Mouse (Mus musculus) right cerebral cortex, adult 18-20 months (tissue): Measurements from ENCODE around the gene Tmem87a.

Experiments used
- DNase-seq: peaks from one replicate; pipeline ENCODE4 v3.0.0; 2022; ENCODE audit warnings: mixed read lengths

The Tmem87a gene

DNA sequence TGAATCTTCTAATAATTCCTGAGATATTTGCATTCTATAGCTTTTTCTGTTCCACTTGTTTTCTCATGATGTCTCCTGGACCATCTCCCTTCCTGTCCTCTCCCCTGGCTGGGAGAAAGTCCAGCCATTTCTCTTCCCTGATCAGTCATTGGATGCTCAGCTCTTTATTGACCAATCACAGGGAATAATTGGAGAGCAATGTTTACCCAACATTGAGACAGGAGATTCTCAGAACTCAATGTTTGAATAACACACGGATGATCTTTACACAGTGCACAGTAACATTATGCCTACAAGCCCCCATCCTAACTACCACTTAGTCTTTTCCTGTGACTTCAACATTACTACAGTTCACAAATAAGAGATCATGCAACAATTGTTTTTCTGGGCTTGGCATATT is 43.5 kb downstream of the Tmem87a start:
- no peak for DNase-seq

DNA sequence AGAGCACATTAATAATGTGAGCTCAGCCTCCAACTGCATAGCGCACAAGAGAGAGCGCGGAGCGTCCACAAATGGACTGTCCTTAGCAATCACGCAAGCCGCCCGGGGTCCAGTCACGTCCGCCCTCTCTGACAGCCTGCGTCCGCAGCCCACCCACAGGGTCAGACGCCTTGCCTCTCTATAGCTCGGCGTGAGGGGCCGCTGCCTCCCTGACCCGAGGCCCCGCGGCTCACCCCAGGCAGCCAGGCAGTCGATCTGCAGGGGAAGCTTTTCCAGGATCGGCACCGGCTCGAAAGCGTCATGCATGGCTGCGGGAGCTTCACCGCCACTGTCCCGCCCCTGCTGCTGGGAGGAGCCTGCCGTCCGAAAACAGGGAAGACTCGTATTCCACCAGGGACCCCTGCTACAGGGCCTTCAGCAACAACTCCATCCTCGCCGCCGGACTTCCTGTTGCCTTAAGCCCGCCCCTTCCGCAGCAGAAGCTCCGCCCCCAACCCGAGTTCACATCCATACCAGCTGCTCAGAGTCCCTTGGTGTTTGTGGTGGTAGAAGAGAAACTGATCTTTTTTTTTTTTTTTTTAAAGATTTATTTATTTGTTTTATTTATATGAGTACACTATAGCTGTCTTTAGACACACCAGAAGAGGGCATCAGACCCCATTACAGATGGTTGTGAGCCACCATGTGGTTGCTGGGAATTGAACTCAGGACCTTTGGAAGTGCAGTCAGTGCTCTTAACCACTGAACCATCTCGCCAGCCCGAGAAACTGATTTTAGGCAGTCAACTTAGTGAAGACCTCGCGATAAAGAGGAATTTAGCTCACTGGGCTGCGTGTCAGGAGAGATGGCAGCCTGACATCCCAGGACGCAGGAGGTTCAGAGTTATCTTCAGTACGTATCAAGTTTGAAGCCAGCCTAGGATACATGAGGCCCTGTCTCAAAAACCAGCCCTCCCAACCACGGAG is 50.9 kb downstream of the Tmem87a start, which contains the start of gene Vps39:
Vps39 (minus strand) TSS at position 456 of the 965 bp plus-strand sequence.
- peak; percentile 91 for DNase-seq

GRCm38 (mm10) chr2:120351321-120351720 is 52.6 kb downstream of the Tmem87a start:
- no peak for DNase-seq

DNA sequence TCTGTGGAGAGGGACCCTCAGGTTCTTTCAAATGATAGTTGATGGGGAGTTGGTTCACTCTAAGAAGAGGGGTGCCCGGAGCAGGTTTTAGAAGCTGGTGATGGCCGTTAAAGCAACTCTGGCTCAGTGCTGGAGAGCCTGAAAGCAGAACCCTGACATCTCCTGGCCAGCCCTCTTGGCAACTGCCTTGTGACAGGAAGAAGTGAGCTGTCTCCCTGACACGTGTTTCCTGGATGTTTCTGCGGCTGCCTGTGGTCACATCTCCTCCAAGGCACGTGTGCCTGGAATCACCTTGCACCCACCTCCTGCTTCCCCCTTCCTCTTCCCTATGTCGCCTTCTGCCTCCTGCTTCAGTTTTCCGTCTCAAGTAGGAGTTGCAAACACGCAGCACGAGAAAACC is 55.8 kb downstream of the Tmem87a start:
- DNase-seq, result no peak

GRCm38 (mm10) chr2:120341741-120342140 is 62.2 kb downstream of the Tmem87a start:
- no peak for DNase-seq

- DNase-seq, result no peak
Observed at GRCm38 (mm10) chr2:120337886-120338285, 66.0 kb downstream of the Tmem87a start.

DNA sequence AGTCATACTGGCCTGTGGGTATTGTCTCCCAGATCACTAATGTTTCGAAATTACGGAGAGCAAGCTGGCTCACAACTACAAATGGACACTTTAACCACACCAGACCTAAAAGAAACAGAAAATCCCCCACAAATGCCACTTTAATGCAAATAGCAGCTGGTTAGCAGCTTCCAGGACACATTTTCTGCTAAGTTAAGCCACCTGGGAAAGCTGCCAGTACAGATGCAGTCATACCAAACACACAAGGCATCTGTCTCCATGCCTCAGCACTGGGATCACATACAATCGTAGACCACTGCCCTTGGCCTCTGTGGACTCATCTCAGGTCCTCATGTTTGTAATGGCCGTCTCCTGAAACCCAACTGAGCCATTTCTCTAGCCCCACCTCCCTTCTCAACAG is 72.3 kb downstream of the Tmem87a start:
- peak; percentile 23 for DNase-seq

DNA sequence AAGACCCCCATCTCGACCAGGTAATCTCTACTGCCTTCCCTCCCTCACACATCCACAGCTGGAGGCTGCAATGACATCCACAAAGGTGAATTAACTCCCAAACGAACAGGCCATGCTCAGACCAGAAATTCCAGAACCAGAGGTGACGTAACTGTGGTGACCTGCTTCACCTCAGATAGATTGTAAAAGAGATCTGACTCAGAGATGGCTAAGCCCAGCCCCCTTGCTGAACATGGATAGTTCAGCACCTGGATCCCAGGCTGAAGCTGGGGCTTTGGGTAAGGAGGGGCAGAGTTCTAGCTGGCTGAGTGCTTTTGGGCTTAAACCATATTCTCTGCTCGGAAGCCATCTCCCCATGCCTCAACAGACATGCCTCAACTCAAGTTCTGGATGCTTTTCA is 88.8 kb downstream of the Tmem87a start:
- no peak for DNase-seq

DNA sequence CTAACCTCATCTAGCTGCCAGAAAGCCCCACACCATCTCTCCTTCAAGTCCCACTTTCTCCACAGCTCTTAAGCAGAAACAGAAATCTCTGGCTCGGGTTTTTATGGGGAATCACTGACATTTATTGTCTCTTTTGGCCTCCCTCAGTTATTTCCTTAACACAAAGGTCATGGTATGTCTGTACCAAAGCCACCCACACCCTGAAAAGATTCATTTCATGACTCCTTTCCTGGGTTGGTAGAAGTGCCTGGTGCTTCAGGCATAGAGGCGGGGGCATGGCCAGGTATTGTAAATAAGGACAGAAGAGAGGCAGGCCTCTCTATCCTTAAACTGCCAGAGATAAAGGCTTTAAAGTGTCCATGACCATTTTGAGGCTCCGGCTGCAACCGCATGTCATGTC is 89.4 kb downstream of the Tmem87a start:
- no peak for DNase-seq

DNA sequence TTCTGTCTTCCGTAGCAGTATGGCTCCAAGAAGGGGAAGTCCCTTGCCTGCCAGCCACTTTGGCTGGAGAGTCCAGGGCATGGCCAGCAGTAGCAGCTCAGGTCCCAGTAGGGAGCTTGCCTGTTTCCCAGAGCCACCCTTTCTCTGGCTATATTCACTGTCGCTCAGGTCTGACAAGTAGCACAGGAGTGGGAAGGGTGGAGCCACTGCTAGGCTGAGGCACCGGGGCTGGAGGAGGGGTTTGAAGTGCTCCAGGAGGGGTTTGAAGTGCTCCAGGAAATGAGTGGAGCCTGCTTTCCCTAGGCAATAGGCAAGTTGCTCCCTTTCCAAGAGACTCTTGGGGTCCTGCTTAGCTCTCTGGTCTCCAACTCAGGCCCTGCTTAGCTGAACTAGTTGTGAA is 89.9 kb downstream of the Tmem87a start, which contains the start of gene Pla2g4f:
Pla2g4f (minus strand) TSS at position 190 of the 400 bp plus-strand sequence.
- no peak for DNase-seq

- no peak for DNase-seq
Observed at GRCm38 (mm10) chr2:120312276-120312825, 91.6 kb downstream of the Tmem87a start.
